Mouse (Mus musculus): ENCODE results near the gene Sprr1a. TPM values are rescaled to one million over a fixed set of nuclear protein-coding genes. Genes with fewer than 3 reads are reported as not detected.

Sprr1a gene
- not detected for total RNA-seq (2023)

GRCm38 (mm10) chr3:92485863-92486262 lies at the start of gene Sprr1a:
Gene Sprr1a (minus strand): TSS chr3:92485895.

GRCm38 (mm10) chr3:92534411-92534810 lies 48.7 kb upstream of the Sprr1a start, which contains the start of gene 2310046K23Rik:
Gene 2310046K23Rik (minus strand): TSS chr3:92534511.

GRCm38 (mm10) chr3:92500393-92500792 lies 14.7 kb upstream of the Sprr1a start, which contains the start of gene Sprr4:
Gene Sprr4 (minus strand): TSS chr3:92500493.

GRCm38 (mm10) chr3:92458620-92459019 lies 27.1 kb downstream of the Sprr1a start, which contains the start of gene Sprr3:
Gene Sprr3 (minus strand): TSS chr3:92458720.

GRCm38 (mm10) chr3:92438689-92439088 lies 47.0 kb downstream of the Sprr1a start, which contains the start of gene Sprr1b:
Gene Sprr1b (minus strand): TSS chr3:92438789.

Other genes starting within 250 kb of the Sprr1a start
- not detected for gene Sprr2a3, start 200.5 kb downstream of the Sprr1a start, total RNA-seq (2023)
- gene Sprr2b, start 169.3 kb downstream of the Sprr1a start, total RNA-seq (2023): not detected
- not detected for gene Sprr2d, start 146.8 kb downstream of the Sprr1a start, total RNA-seq (2023)
- gene Sprr2e, start 133.8 kb downstream of the Sprr1a start, total RNA-seq (2023): not detected
- gene Sprr2f, start 120.7 kb downstream of the Sprr1a start, total RNA-seq (2023): not detected
- gene Sprr2h, start 100.2 kb downstream of the Sprr1a start, total RNA-seq (2023): not detected
- gene Sprr2i, start 77.9 kb downstream of the Sprr1a start, total RNA-seq (2023): not detected
- not detected for gene Sprr2j-ps, start 67.8 kb downstream of the Sprr1a start, total RNA-seq (2023)
- gene Gm9774, start 56.5 kb downstream of the Sprr1a start, total RNA-seq (2023): 1 to 10 TPM; 1.6 to 2.5 TPM
- gene Sprr2k, start 53.3 kb downstream of the Sprr1a start, total RNA-seq (2023): not detected
- not detected for gene Sprr1b, start 47.1 kb downstream of the Sprr1a start, total RNA-seq (2023)
- gene Sprr3, start 27.2 kb downstream of the Sprr1a start, total RNA-seq (2023): not detected
- gene Sprr4, start 14.6 kb upstream of the Sprr1a start, total RNA-seq (2023): not detected
- not detected for gene 2310046K23Rik, start 48.6 kb upstream of the Sprr1a start, total RNA-seq (2023)
- not detected for gene Ivl, start 87.8 kb upstream of the Sprr1a start, total RNA-seq (2023)
- not detected for gene Smcp, start 103.1 kb upstream of the Sprr1a start, total RNA-seq (2023)
- gene 2210017I01Rik, start 121.6 kb upstream of the Sprr1a start, total RNA-seq (2023): not detected
- not detected for gene Lce6a, start 135.8 kb upstream of the Sprr1a start, total RNA-seq (2023)
- not detected for gene Lce1a1, start 162.4 kb upstream of the Sprr1a start, total RNA-seq (2023)
- not detected for gene Lce1b, start 171.0 kb upstream of the Sprr1a start, total RNA-seq (2023)
- not detected for gene Lce1a2, start 184.4 kb upstream of the Sprr1a start, total RNA-seq (2023)
- not detected for gene Lce1c, start 193.4 kb upstream of the Sprr1a start, total RNA-seq (2023)
- gene Lce1d, start 201.3 kb upstream of the Sprr1a start, total RNA-seq (2023): not detected
- not detected for gene Lce1e, start 223.2 kb upstream of the Sprr1a start, total RNA-seq (2023)
- not detected for gene Lce1f, start 234.5 kb upstream of the Sprr1a start, total RNA-seq (2023)

All from B cell, adult 67 days (primary cell).